Mouse (Mus musculus) kidney, postnatal 25 days (tissue): ENCODE measurements around the gene Pkn3.
"Not testable (repeated sequence)": the region's sequence is repeated elsewhere in the genome, so short reads cannot be mapped to it uniquely, and the experiment has no call there.

ENCODE experiments used
- DNase-seq, 2 experiments: peaks; one replicate each; pipeline ENCODE4 v3.0.0; 2021; ENCODE audit warnings: mixed read lengths in 2 of 2

Gene Pkn3

GRCm38 (mm10) chr2:30077502-30078348 lies at the start of gene Pkn3:
Gene Pkn3, plus strand, starts transcription at chr2:30077684.
- DNase-seq, result peak; percentile 86 to 88

- DNase-seq, result no peak
Observed at GRCm38 (mm10) chr2:30032244-30032846, 45.1 kb upstream of the Pkn3 start.

DNA sequence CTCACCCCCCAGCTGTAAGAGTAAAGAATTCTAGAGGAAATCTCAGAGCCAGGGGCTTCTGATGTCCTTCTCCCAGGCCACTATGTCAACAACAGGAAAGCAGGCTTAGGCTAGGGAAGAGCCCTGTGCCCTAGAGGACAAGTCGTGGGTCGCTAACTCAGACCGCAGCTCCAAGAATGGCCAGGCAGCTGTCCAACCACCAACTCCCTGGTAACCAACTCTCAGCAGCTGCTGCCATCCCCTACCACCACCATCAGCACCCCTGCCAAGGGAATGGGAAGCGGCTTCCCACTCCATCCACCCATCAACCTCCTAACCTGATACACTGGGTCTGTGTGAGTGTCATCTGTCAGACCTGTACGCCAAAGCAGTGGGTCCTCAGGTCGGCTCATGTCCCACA lies 44.5 kb upstream of the Pkn3 start:
- DNase-seq, result no peak

DNA sequence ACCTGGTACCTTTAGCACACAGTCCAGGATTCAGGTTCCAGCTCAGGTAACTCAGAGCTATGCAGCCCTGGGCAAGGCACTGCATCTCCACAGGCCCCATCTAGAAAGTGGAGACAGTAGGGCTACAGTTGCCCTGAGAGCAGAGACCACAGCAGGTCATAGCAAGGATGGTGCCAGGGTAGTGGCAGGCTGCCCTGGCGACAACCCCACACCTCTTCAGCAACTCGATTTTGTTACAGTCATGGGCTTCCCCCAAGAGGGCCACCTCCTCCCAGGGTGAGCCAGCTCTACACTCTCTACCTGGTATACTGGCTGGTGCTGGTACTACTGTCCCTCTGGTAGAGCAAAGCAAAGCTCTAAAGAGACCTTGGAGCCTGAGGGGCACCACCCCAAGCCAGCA lies 39.7 kb upstream of the Pkn3 start:
- DNase-seq, result no peak

DNA sequence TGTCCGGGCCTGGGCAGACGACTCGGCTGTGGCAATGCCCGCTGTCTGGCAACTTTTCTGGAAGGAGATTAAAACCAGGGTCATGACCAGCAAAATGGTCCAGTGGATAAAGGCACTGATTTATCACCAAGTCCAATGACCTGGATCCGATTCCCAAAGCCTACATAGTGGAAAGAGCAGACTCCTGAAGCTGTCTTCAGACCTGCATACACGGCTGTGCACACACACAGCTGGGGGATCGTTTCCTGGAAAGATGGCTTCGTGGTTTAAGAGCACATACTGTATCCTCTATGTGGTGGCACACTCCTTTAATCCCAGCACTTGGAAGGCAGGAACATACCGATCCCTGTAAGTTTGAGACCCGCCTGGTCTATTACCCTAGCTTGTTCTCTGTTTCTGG lies 39.1 kb upstream of the Pkn3 start:
- no peak for DNase-seq

DNA sequence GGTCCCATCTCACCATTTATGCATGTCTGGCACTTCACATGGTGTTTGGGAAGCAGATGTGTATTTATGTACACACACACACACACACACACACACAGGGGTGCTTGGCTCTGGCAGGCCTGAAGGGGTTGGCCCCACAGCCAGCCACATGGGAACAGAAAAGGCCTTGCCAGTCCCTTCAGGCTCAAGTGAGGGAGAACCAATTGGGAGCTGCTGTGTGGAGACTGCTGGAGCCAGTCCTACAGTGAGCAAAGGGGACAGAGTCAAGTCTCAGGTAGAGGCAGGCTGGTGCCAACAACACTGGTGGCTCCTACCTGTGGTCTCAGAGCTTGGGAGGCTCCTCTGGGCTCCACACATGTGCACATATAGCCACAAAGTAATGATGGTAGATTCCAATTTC lies 37.8 kb upstream of the Pkn3 start:
- no peak for DNase-seq

DNA sequence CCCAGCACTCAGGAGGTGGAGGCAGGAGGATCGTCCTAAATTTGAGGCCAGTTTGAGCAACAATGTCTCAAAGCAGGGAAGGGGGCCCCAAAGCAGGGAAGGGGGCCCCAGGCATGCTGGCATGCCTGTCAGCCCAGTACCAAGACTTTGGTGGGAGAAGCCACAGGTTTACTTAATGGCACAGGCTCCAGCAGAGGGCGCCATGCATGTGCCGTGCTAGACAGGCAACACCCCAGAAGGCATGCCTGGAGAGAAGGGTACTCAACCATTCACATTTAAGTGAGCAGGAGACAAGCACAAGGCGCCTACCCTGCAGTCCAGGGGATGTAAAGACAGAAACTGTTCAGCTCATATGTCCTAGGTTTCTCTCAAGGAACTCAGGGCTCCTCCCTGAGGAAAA lies 35.0 kb upstream of the Pkn3 start:
- peak; percentile 86 to 94 for DNase-seq

- DNase-seq, result no peak
Observed at GRCm38 (mm10) chr2:30044550-30044949, 32.9 kb upstream of the Pkn3 start.

DNA sequence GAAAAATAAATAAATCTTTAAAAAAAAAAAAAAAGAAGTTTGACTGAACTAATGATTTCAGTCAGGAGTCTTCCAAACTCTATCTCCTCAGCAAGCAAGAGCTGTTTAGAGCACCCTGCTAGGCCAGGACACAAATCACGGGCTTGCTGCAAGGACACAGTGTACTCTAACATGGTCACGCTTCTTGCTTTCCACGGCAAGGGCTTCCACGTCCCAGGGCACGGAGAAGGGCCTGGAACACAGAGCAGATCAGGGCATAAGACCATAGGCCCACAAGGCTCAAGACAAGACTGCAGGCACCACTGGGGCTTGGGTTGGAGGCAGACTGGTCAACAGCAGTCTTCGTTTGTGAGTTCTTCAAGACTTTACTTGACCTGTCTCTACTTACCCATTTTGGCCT lies 30.4 kb upstream of the Pkn3 start:
- DNase-seq, result peak in 1 of 2 experiments; percentile 62

DNA sequence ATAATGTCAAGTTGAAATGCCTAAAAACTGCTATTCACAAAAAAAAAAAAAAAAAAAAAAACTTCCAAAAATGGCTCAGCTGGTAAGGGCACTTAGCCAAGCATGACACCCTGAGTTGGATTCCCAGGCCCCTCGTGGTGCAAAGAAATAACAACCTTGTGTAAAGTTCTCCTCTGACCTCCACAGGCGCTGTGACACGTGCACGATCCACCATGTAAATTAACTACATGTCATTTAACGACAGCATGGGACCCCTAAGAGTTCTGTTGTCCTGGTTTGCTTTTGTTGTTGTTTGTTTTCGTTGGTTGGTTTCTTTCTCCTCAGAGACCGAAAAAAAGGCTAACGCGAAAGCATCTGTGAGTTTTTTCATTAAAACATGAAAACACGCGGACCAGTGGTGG lies 29.4 kb upstream of the Pkn3 start:
- no peak for DNase-seq

- DNase-seq, result peak; percentile 98
Observed at GRCm38 (mm10) chr2:30048699-30049388, 28.6 kb upstream of the Pkn3 start, which contains the start of gene Wdr34. Gene Wdr34, minus strand, starts transcription at chr2:30048881.

DNA sequence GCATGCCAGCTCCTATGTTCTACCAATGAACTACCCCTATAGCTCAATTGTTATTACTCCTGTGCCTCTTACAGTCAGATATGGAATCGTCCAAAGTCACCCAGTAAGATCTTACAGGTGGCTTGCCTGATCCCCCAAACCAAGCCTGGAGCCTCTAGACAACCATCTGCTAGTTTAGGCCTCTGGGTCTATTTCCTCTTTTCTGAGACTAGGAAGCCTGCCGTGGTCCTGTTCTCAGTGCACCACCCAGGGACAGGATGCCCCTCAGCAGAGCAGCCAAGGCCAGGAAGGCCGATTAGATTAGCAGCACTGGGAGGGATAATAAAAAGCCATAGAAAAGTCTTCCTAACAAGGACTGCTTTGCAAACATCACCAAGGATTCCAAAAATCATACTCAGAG lies 27.7 kb upstream of the Pkn3 start:
- DNase-seq, result no peak

DNA sequence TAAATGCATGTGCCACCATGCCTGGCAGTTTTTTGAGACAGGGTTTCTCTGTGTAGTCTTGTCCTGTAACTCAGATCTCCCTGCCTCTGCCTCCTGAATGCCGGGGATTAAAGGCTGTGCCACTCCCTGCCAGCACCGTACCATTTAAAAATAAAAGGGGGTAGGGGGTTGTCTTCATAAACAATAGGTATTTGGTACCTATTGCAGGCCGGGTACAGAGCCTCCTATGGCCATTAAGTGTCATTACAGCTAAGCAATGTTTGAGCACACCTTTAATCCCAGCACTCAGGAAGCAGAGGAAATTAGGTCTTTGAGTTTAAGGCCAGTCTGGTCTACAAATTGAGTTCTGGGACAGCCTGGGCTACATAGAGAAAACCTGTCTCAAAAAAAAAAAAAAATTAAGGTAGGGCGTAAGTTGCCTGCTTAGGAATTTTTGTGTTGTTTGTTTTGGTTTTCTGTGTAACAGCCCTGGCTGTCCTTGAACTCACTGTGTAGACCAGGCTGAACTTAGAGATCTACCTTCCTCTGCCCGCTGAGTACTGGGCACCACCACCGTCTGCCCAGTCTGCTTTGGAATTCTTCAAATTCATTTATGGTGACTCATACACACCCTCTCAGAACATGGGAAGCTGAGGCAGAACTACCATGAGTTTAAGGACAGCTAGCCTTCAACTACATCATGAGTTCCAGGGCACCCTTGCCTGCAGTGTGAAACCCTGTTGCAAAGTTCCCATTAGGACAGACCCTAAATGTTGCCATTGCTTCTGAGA lies 25.3 kb upstream of the Pkn3 start:
- no peak for DNase-seq

GRCm38 (mm10) chr2:30055310-30055709 lies 22.2 kb upstream of the Pkn3 start:
- not testable (repeated sequence) for DNase-seq

- DNase-seq, result no peak
Observed at GRCm38 (mm10) chr2:30056736-30057135, 20.7 kb upstream of the Pkn3 start.

DNA sequence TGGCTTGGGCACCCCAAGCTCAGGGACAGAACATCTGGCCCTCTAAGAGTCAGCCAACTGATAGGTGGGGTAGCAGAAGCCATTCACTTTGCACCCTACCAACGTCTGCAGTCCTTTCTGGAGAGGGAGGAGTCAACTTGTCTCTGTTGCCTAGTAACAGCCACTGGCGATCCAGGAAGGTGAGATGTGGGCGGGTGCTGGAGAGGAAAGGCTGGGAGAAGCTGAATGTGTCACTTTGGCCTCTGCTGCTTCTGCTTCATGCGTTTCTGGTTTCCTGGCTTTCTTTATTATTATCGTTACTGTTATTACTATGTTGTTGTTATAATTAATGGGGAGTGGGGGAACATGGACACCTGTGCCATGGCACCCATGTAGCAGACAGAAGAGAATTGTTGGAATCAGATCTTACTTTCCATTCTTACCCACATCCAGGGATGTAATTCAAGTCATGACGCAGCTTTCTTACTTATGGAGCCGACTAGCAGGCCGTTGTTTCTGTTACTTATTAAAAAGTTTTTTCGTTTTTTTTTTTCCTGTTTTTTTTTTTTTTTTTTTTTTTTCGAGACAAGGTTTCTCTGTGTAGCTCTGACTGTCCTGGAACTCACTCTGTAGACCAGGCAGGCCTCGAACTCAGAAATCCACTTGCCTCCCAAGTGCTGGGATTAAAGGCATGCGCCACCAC lies 20.1 kb upstream of the Pkn3 start, which contains the start of gene Set:
Set (plus strand) TSS at position 156 of the 682 bp plus-strand sequence.
- DNase-seq, result peak in 1 of 2 experiments; percentile 59

- DNase-seq, result no peak
Observed at GRCm38 (mm10) chr2:30058418-30058817, 19.1 kb upstream of the Pkn3 start.

- peak; percentile 39 to 67 for DNase-seq
Observed at GRCm38 (mm10) chr2:30061215-30062166, 16.0 kb upstream of the Pkn3 start.

GRCm38 (mm10) chr2:30062249-30063093 lies 15.0 kb upstream of the Pkn3 start:
- peak; percentile 70 to 87 for DNase-seq

GRCm38 (mm10) chr2:30063235-30063634 lies 14.2 kb upstream of the Pkn3 start:
- no peak for DNase-seq
